Mouse (Mus musculus) C2C12 (cell line): ENCODE data around the gene Gins2. TPM values are rescaled to one million over a fixed set of nuclear protein-coding genes. Genes with fewer than 3 reads are reported as not detected.
A peak's percentile ranks its signal among the peaks of the same experiment; 100 is the strongest.

Experiments
- H3K27me3 ChIP-seq: one replicate; pipeline ENCODE4 v1.6.1; 2011; ENCODE audit not compliant: control insufficient read depth, insufficient read depth, insufficient read length
- H3K36me3 ChIP-seq: one replicate; pipeline ENCODE4 v1.6.1; 2011; ENCODE audit not compliant: control insufficient read depth, insufficient read depth
- H3K4me3 ChIP-seq: one replicate; pipeline ENCODE4 v1.5.1; 2011; ENCODE audit warnings: mild to moderate bottlenecking, control low read depth; ENCODE audit not compliant: poor library complexity, insufficient read depth, severe bottlenecking
- H3K79me2 ChIP-seq: one replicate; pipeline ENCODE4 v1.6.1; 2011; ENCODE audit not compliant: control insufficient read depth, insufficient read depth
- H3K79me3 ChIP-seq: one replicate; pipeline ENCODE4 v1.6.1; 2011; ENCODE audit warnings: low read depth, control low read depth
- H3ac ChIP-seq: one replicate; pipeline ENCODE3; 2011; ENCODE audit warnings: low read depth; ENCODE audit not compliant: control insufficient read depth, insufficient read length
- CEBPB ChIP-seq: IDR thresholded peaks from one replicate; pipeline ENCODE4 v1.6.1; 2011; ENCODE audit warnings: low read depth, mild to moderate bottlenecking, control low read depth, moderate library complexity
- CTCF ChIP-seq: IDR thresholded peaks from one replicate; pipeline ENCODE4 v1.5.1; 2011; ENCODE audit not compliant: control insufficient read depth, insufficient read depth, insufficient read length
- FOSL1 ChIP-seq: IDR thresholded peaks from one replicate; pipeline ENCODE4 v1.8.0; 2011; ENCODE audit warnings: mild to moderate bottlenecking, low read length; ENCODE audit not compliant: poor library complexity, insufficient read depth, severe bottlenecking
- MAX ChIP-seq: IDR thresholded peaks from one replicate; pipeline ENCODE4 v1.6.1; 2011; ENCODE audit warnings: mild to moderate bottlenecking, control low read depth
- MYOD1 ChIP-seq: IDR thresholded peaks from one replicate; pipeline ENCODE4 v1.6.1; 2011; ENCODE audit warnings: low read depth; ENCODE audit not compliant: control insufficient read depth, insufficient read length
- MYOG ChIP-seq: IDR thresholded peaks from one replicate; pipeline ENCODE4 v1.6.1; 2011; ENCODE audit not compliant: control insufficient read depth, insufficient read length; ENCODE audit errors: extremely low read depth
- USF1 ChIP-seq: IDR thresholded peaks from one replicate; pipeline ENCODE4 v1.6.1; 2011; ENCODE audit warnings: low read depth, mild to moderate bottlenecking, control low read depth, moderate library complexity
- polyA plus RNA-seq: library from polyadenylated mRNA; unstranded; fragments of >200 nt; fragmentation: generic; extraction: Trizol; gene quantifications from one replicate; pipeline ENCODE4 v1.2.1, GENCODE M21; 2012; ENCODE audit warnings: missing spikeins

The Gins2 gene
- polyA plus RNA-seq, 1 experiment: 69.8 TPM

GRCm38 (mm10) chr8:120572534-120572933 lies 16.6 kb downstream of the Gins2 start:
- H3K36me3 ChIP-seq: peaks cover 75% of the 10 kb centered on the region
- H3ac ChIP-seq: no peak overlapping the region

GRCm38 (mm10) chr8:120571561-120571960 lies 17.5 kb downstream of the Gins2 start:
- H3K27me3 ChIP-seq: no peaks in the 10 kb centered on the region
- peaks cover 74% of the 10 kb centered on the region for H3K36me3 ChIP-seq
- TF ChIP-seq CEBPB: no peak
- TF ChIP-seq USF1: no peak
- TF ChIP-seq MYOG: no peak
- no peak for TF ChIP-seq CTCF
- no peak for TF ChIP-seq FOSL1
- TF ChIP-seq MYOD1: no peak
- TF ChIP-seq MAX: no peak
- no peaks in the 10 kb centered on the region for H3K79me2 ChIP-seq
- H3K79me3 ChIP-seq: no peaks in the 10 kb centered on the region
- H3K4me3 ChIP-seq: no peak overlapping the region
- H3ac ChIP-seq: no peak overlapping the region

More at GRCm38 (mm10) chr8:120572534-120572933, 16.6 kb downstream of the Gins2 start:
- Histone ChIP-seq H3K79me2 (no peaks in the 10 kb centered on the region), H3K79me3 (no peaks in the 10 kb centered on the region), H3K27me3 (no peaks in the 10 kb centered on the region), H3K4me3 (no peak overlapping the region)
- no peak for TF ChIP-seq MAX
- TF ChIP-seq CEBPB: no peak
- no peak for TF ChIP-seq FOSL1
- TF ChIP-seq MYOG: no peak
- no peak for TF ChIP-seq USF1

GRCm38 (mm10) chr8:120569939-120570715 lies 19.0 kb downstream of the Gins2 start:
- no peaks in the 10 kb centered on the region for H3K79me3 ChIP-seq
- H3K27me3 ChIP-seq: no peaks in the 10 kb centered on the region
- no peak overlapping the region for H3K4me3 ChIP-seq
- H3K79me2 ChIP-seq: no peaks in the 10 kb centered on the region
- peaks cover 71% of the 10 kb centered on the region for H3K36me3 ChIP-seq
- no peak overlapping the region for H3ac ChIP-seq
- TF ChIP-seq CTCF (peak; percentile 73), FOSL1 (no peak)

- no peaks in the 10 kb centered on the region for H3K79me3 ChIP-seq
- H3K36me3 ChIP-seq: peaks cover 69% of the 10 kb centered on the region
- no peak for TF ChIP-seq MYOD1
- no peak for TF ChIP-seq FOSL1
- TF ChIP-seq CEBPB: no peak
- TF ChIP-seq USF1: no peak
- TF ChIP-seq CTCF: no peak
- TF ChIP-seq MAX: no peak
- TF ChIP-seq MYOG: no peak
- no peaks in the 10 kb centered on the region for H3K79me2 ChIP-seq
- no peak overlapping the region for H3K4me3 ChIP-seq
- no peaks in the 10 kb centered on the region for H3K27me3 ChIP-seq
- H3ac ChIP-seq: no peak overlapping the region
Observed at GRCm38 (mm10) chr8:120569123-120569522, 20.0 kb downstream of the Gins2 start.

GRCm38 (mm10) chr8:120568164-120568798 lies 20.8 kb downstream of the Gins2 start:
- H3K27me3 ChIP-seq: no peaks in the 10 kb centered on the region
- no peaks in the 10 kb centered on the region for H3K79me2 ChIP-seq
- TF ChIP-seq MAX (no peak), MYOG (no peak), MYOD1 (no peak), FOSL1 (no peak), USF1 (no peak), CEBPB (no peak), CTCF (no peak)
- H3K36me3 ChIP-seq: peaks cover 62% of the 10 kb centered on the region
- no peak overlapping the region for H3K4me3 ChIP-seq
- H3ac ChIP-seq: no peak overlapping the region
- no peaks in the 10 kb centered on the region for H3K79me3 ChIP-seq

GRCm38 (mm10) chr8:120567731-120568130 lies 21.4 kb downstream of the Gins2 start:
- Histone ChIP-seq H3K36me3 (peaks cover 56% of the 10 kb centered on the region), H3ac (no peak overlapping the region), H3K79me3 (no peaks in the 10 kb centered on the region), H3K4me3 (no peak overlapping the region), H3K79me2 (no peaks in the 10 kb centered on the region), H3K27me3 (no peaks in the 10 kb centered on the region)
- TF ChIP-seq USF1 (no peak), MYOG (no peak), MYOD1 (no peak), CEBPB (no peak), CTCF (no peak), FOSL1 (no peak), MAX (no peak)
